Mouse (Mus musculus): ENCODE measurements around the gene Gna12. TPM values are rescaled to one million over a fixed set of nuclear protein-coding genes. Genes with fewer than 3 reads are reported as not detected.

Gene Gna12
- total RNA-seq, 2 experiments from 2014 or later, result 21.7 to 29.8 TPM

DNA sequence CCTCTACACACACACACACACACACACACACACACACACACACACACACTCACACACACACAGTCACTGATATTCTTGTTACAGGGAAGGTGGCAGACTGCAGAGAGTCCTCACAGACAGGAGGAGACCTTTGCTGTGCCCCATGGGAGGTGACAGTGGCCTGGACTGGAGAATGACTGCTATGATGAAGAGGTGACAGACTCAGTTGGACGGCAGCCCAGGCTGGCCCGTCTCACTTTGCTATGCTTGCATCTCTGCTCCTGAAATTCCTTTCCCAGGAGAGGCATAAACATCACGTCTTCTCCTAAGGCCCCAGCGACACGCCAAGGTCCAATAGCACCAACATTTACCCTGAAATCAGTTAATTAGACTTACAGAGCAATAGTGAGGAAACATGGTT, 23.5 kb upstream of the Gna12 start:
- peak; percentile 55 for DNase-seq
- no peak overlapping the region for H3K27ac ChIP-seq
- intact Hi-C loops (cut with DNase I), result no loop called here
- TF ChIP-seq CTCF (IDR thresholded peaks at IDR 0.05), result no peak
- no peak overlapping the region for H3K4me3 ChIP-seq

GRCm38 (mm10) chr5:140852435-140852996, 22.3 kb upstream of the Gna12 start:
- no peak for TF ChIP-seq CTCF (IDR thresholded peaks at IDR 0.05)
- intact Hi-C loops (cut with DNase I), result no loop called here
- Histone ChIP-seq H3K27ac (no peak overlapping the region), H3K4me3 (no peak overlapping the region)
- DNase-seq, result no peak

DNA sequence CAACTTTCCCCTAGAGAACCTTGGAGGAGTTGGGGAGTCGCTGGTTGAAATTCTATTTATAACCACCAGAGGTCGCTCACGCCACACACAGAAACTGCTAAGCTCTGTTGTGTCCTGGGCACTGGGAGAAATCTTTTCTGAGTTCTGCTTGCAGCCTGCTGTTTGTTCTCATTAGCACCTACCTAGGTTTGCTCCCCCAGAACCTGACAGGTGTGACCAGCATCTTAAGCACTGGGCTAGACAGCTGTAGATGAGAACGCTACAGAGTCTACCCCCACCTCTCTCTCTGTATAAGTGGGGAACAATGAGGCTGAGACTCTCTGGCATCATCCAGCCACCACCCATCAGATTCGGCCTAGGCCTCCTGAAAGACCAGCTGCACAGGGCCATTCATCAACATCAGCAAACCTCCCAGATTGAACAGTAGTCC, 17.1 kb upstream of the Gna12 start:
- TF ChIP-seq CTCF (IDR thresholded peaks at IDR 0.05), result peak; percentile 94
- no peak overlapping the region for H3K4me3 ChIP-seq
- no peak overlapping the region for H3K27ac ChIP-seq
- DNase-seq, result no peak
- intact Hi-C loops (cut with DNase I), result loop anchor here (5.0 kb wide), 1 partner anchor 1470 kb away; no protein-coding TSS in a partner anchor

GRCm38 (mm10) chr5:140841942-140842341, 11.7 kb upstream of the Gna12 start:
- no peak for TF ChIP-seq CTCF (IDR thresholded peaks at IDR 0.05)
- intact Hi-C loops (cut with DNase I), result no loop called here
- no peak for DNase-seq
- H3K27ac ChIP-seq, result no peak overlapping the region
- H3K4me3 ChIP-seq, result no peak overlapping the region

DNA sequence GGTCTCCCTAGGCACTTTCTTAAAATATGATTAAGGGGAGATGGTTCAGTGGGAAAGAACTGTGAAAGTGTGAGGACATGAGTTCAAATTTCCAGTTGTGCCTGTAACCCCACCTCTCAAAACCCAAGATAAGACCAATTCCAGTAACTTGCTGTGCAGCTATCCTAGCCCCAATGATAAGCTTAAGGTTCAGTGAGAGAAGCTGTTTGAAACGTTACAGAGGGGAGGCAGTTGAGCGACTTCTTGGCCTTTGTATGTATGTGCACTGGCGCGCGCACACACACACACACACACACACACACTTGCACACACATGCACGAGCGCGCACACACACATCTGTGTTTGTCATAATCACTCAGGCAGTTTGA, 817 bp upstream of the Gna12 start:
- Histone ChIP-seq H3K27ac (no peak overlapping the region), H3K4me3 (peak overlapping the region; percentile 58)
- intact Hi-C loops (cut with DNase I), result no loop called here
- no peak for TF ChIP-seq CTCF (IDR thresholded peaks at IDR 0.05)
- DNase-seq, result no peak

GRCm38 (mm10) chr5:140829911-140830294, 328 bp downstream of the Gna12 start:
- peak; percentile 61 for DNase-seq
- intact Hi-C loops (cut with DNase I), result loop anchor here (5.0 kb wide), 2 partner anchors 63 to 123 kb away; partner anchors contain the start of gene Brat1
- Histone ChIP-seq H3K4me3 (peak overlapping the region; percentile 82), H3K27ac (peak overlapping the region; percentile 90)
- TF ChIP-seq CTCF (IDR thresholded peaks at IDR 0.05), result no peak

DNA sequence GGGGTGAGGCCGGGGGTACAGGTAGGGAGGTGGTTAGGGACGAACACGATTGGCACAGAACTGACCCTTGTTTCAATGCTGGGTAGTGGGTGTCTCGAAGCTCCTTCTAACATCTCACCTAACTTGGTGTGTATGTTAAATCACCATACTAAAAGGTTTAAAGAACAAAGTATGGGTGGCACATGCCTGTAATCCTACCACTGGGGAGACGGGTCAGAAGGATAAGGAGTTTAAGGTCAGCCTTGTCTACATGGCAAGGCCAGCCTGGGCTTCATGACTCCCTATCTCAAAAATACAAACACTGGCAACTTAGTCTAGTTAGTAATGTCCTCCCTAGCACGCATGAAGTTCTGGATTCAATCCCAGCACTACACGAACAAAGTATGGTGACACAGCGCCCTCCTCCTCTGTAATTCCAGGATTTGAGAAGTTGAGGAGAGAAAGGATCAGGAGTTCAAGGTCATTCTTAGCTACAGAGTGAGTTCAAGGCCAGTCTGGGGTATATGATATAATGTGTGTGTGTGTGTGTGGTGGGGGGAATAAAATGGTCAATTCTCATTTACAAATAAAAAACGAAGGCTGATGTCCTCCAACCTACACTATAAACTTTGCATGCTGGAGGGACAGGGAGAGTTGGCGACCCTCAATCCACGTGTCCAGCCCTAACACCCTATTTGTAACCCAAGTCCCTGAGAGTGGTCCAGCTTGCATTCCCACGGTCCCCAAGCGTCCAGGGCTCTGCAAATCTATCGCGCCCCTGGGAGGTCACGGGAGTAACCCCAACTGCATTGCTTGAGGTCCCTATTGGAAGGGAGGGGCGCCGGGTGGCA, 935 bp downstream of the Gna12 start:
- peak overlapping the region; percentile 90 for H3K27ac ChIP-seq
- H3K4me3 ChIP-seq, result peak overlapping the region; percentile 82
- TF ChIP-seq CTCF (IDR thresholded peaks at IDR 0.05), result 0 out of 2 replicates have a peak, but pooled peaks have one; percentile 2
- no peak for DNase-seq
- intact Hi-C loops (cut with DNase I), result loop anchor here (5.0 kb wide), 2 partner anchors 62 to 122 kb away; partner anchors contain the start of gene Brat1

DNA sequence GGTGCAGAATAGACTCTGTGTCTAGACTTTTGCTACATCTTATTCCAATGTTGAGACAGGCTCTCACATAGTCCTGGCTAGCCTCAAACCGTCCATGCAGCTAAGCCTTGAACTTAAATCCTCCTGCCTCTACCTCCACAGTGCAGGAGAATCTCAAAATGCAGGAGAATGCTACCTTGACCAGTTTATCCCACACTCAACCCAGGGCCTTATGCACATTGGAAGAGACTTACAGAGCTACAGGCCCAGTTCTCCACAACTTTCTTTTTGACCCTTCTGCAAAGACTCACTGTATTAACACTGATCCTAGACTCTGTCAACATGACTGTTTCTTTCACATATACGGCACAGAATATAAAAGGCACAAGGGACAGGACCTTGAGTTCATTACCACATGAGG, 1.9 kb downstream of the Gna12 start:
- peak overlapping the region; percentile 90 for H3K27ac ChIP-seq
- H3K4me3 ChIP-seq, result peak overlapping the region; percentile 82
- no peak for TF ChIP-seq CTCF (IDR thresholded peaks at IDR 0.05)
- no peak for DNase-seq
- intact Hi-C loops (cut with DNase I), result loop anchor here (5.0 kb wide), 2 partner anchors 61 to 121 kb away; partner anchors contain the start of gene Brat1

GRCm38 (mm10) chr5:140827896-140828295, 2.3 kb downstream of the Gna12 start:
- DNase-seq, result peak; percentile 43
- Histone ChIP-seq H3K4me3 (peak overlapping the region; percentile 82), H3K27ac (peak overlapping the region; percentile 90)
- TF ChIP-seq CTCF (IDR thresholded peaks at IDR 0.05), result no peak
- intact Hi-C loops (cut with DNase I), result loop anchor here (5.0 kb wide), 2 partner anchors 61 to 121 kb away; partner anchors contain the start of gene Brat1

- H3K4me3 ChIP-seq, result peak overlapping the region; percentile 82
- DNase-seq, result no peak
- peak overlapping the region; percentile 90 for H3K27ac ChIP-seq
- TF ChIP-seq CTCF (IDR thresholded peaks at IDR 0.05), result no peak
- intact Hi-C loops (cut with DNase I), result loop anchor here (5.0 kb wide), 2 partner anchors 60 to 120 kb away; partner anchors contain the start of gene Brat1
Measured at GRCm38 (mm10) chr5:140827413-140827812, 2.8 kb downstream of the Gna12 start.

DNA sequence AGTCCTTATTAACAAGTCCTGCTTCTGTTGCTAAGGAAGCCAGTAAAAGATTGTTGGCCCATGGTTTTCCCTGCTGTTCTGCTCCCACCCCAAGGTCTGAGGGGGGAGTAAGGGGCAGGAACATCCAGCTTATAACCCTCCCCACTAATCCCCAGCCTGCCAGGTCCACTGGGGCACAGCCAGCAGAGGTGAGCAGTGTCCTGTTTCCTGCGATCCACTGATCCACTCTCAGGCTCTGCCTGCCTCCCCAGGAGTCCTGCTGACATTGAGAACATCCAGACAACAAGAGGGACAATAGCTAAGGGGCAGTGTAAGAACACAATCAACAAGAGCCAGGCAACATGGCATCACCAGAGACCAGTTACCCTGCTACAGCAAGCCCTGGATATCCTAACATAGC, 3.4 kb downstream of the Gna12 start:
- intact Hi-C loops (cut with DNase I), result loop anchor here (5.0 kb wide), 2 partner anchors 59 to 119 kb away; partner anchors contain the start of gene Brat1

DNA sequence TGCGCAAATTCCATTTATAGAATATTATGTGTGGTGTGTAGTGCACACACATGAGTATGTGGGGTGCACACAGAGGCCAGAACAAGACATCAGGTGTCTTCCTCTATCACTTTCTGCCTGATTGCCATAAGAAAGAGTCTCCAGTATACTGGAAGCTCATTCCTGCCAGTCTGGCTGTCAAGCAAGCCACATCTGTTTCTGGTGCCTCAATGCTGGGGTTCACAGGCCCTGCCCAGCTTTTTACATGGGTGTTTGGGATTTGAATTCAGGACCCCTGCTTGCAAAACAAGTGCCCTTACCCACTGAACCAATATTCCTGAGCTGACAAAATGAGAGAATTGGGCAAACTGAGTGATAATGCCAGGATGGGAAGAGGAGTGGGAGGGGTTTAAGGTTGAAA, 4.1 kb downstream of the Gna12 start:
- no peak for DNase-seq
- no peak for TF ChIP-seq CTCF (IDR thresholded peaks at IDR 0.05)
- intact Hi-C loops (cut with DNase I), result loop anchor here (5.0 kb wide), 2 partner anchors 59 to 119 kb away; partner anchors contain the start of gene Brat1

More for the DNA sequence above, 3.4 kb downstream of the Gna12 start:
- Histone ChIP-seq H3K27ac (peak overlapping the region; percentile 90), H3K4me3 (no peak overlapping the region)
- no peak for DNase-seq
- TF ChIP-seq CTCF (IDR thresholded peaks at IDR 0.05), result no peak

GRCm38 (mm10) chr5:140824126-140824525, 6.1 kb downstream of the Gna12 start:
- TF ChIP-seq CTCF (IDR thresholded peaks at IDR 0.05), result no peak
- DNase-seq, result no peak
- H3K27ac ChIP-seq, result peak overlapping the region; percentile 25; the same call in 1 of the 2 replicates
- H3K4me3 ChIP-seq, result no peak overlapping the region
- intact Hi-C loops (cut with DNase I), result no loop called here

More for the DNA sequence above, 4.1 kb downstream of the Gna12 start:
- Histone ChIP-seq H3K27ac (no peak overlapping the region), H3K4me3 (no peak overlapping the region)
